Mouse (Mus musculus) monocyte, adult 2 months (primary cell): Measurements from ENCODE around the gene C9.

Experiments used
- DNase-seq, 2 experiments: peaks; one replicate each; pipeline ENCODE4 v3.0.0; 2022; ENCODE audit warnings: low spot score in 2 of 2, low read depth in 1 of 2

The C9 gene

DNA sequence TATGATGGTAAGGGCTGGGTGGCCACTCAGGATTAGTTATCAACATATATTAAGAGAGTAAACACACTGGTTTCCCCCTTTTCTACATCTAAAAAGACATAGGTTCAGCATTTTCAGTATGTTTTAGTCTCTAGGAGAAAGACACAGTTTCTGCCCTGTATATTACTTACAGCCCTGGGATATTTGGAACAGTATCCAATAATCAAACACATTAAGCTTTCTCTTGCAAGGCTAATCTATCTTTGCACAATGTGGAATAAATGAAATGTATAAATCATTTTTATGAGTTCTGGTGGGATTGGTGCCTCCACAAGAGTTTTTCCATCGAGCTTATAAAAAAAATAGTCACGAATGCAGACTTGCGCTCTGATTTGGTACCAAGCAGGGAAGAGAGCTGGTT, 24.3 kb downstream of the C9 start:
- DNase-seq: no peak

DNA sequence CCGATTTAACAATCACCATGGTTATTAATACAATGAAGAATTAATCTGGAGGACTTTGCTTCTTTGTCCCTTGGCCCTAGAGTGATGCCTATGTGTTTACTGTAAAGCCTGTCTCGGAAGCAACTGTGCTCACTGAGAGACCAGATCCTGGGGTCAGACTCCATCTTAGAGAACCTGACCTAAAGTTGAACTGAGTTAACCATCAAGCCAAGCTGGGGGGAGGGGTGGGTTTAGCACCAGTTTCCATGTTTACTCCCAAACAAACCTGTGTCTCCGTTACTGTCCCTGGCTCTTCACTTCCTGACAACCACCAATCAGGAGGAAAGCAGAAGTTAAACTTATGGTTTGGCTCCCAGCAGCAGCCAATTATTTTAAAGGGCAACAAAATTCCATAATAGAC, 38.4 kb downstream of the C9 start:
- no peak for DNase-seq

DNA sequence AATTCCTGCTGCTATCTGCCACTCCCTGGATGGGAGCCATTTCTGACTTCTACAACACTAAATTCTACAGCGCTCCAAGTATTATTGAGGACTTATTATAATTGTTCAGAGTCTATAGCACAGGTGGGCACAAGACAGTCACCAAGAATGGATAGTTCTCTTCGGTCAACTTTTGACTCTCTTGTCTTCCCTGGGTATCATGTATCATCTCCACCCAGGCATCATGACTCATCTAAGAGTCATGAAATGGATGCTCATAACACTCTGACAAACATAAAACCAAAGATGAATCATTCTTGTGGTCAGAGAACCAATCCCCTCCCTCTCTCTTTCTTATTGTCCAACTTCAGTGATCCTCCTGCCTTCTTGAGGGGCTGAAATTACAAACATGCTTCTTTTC, 47.3 kb downstream of the C9 start:
- DNase-seq: no peak

DNA sequence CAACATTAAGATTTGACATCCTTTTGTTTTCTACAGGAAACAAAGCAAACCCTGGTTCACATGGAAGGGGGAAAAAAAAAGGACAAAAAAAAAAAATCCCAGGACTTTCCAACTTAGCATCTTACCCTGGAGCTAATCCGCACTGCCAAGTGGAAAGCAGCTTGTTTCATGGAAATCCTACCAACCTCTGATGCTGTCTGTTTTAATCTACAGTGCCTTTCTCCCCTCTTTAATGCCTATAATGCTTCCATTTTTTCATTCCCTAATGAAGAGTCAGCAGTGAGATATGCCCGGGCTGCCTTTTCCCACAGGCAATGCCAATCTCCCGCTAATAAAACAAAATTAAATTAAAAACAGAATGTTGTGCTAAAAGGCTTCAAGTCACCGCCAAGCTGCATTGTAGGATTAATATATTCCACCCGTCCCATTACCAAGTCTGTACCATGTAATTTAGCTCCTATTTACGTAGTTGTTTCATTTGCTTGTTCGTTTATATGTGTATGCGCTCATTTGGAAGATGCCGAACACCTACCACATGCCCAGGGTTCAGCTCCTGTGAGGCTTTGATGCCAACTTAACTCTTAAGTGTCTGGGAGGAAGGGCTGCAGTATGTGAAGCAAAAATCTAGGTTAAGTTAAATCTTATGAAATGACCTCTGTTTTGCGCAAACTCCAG, 53.4 kb downstream of the C9 start:
- DNase-seq: no peak

DNA sequence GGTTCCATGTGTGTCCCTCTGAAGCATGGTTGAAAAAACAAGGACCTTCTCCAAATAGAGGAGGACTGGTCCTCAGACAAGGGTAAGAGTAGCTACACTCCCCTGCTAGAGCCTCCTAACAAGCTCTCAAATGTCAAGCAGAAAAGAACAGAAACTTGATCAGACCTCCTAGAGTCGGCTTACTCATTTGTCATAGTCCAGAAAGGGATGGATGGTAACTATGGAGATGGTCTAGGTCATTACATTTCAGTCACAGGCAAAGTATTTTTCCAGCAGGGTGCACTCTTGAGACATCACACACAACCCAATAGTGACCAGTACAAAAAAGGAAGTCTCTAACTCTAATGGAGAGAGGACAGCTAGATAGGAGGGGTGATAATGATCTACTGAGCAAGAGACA, 55.7 kb downstream of the C9 start:
- DNase-seq: peak in 1 of 2 experiments; percentile 22

DNA sequence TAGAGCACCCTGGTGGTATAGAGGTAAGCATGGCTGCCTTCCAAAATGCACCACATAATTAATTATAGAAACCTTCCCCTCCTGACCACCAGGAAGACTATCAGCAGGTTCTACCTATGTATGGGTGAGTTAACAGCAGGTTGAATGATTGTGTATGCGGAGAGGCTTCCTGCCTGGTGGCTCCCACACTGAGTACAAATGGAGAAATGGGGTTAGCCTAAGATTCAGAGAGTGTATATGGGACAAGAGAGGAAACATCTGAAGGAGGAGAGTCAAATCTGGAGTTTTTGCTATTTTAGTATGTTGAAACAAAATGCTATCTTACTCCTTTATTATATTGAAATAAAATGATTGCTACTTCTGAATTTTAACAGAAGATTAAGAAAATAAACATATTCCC, 72.4 kb downstream of the C9 start:
- no peak for DNase-seq

DNA sequence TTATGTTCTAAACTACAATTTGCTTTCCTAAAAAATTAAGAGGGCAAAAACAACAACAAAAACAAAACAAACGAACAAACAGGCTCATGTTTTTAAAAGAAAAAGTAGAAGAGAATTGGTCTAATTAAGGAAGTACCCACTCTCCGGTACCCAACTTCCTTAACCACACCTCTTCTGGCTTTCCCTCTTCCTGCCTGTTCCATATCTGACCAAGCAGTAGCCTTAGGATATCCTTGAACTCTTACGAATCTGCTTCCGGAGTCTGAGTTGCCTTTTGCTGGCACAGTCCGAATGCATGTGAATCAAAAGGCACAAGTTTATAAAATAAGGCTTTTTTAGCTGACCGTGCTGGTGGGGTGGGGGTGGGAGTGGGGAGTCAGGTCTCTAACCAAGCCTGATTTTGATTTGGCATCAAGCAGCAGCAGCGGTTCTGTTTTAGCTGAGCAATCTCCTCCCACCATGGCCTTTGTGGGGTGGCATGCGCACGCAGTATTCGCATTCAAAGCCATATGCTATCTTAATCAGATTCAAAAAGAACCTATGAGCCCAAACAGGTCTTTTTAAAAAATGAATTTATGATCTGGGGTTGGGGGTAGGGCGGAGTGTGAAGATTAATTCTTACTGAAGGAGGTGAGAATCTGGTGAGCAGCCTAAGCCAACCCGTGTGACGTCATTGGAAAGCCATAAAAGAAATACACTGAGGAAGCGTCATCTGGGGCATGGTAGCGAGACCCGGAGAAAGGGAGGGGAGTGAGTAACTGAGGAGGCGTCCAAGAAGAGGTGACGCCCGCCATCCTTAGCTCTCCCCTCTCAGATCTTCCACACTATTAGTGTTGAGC, 74.5 kb downstream of the C9 start:
- DNase-seq: no peak

DNA sequence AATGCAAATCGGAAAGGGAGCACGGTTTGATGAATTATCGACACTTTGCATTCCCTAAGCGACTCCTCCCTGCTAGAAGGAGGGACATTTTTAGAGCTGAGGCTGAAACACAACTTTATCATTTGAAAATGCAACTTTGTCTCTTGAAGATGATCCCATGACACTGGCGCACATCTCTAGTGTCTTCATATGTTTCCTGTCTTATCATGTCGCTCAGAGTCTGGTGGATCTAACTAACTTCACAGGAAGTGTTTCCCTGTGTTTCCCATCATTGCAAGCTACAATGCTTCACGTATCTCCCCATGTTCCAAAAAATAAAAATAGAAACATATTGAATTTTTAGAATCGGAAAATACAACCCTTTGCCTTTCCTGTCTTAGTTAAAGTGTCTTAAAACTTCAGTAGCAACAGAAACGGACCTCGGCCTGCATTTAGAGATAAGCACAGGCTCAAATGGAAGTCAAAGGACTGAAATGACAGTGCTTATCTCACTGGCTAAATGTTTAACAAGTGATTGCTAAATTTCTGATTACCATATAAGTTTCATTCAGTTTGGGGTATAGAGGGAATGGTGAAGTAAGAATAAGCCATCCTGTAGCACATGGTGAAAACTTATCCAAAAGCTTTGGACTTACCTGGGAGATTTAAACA, 75.5 kb downstream of the C9 start:
- no peak for DNase-seq

DNA sequence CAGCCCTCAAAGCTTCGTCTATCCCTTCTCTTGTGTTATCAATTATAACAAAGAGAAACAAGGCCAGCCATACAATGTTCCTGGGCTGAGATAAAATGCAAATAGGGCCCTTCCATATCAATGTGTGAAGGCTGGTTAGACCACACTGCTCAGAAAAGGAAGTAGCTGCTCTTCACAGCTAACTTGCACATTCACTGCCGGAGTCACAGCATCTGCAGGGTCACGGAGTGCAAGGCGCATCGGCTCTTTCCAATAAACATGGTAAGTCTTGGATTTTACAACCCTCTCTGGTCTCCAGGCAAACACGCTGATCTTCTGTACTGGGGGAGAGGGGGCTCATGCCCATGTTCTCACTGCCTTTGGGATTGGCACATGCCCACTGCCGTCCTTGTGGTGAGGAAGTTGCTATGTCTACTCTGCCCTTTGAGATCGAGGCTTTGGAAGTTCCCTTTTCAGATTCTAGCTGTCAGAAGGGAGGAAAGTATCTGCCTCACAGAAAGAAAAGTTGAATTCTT, 77.6 kb downstream of the C9 start, which contains the start of gene Fyb:
TSS of gene Fyb (plus strand) at position 201 of the 515 bp plus-strand sequence.
- peak; percentile 42 to 60 for DNase-seq

DNA sequence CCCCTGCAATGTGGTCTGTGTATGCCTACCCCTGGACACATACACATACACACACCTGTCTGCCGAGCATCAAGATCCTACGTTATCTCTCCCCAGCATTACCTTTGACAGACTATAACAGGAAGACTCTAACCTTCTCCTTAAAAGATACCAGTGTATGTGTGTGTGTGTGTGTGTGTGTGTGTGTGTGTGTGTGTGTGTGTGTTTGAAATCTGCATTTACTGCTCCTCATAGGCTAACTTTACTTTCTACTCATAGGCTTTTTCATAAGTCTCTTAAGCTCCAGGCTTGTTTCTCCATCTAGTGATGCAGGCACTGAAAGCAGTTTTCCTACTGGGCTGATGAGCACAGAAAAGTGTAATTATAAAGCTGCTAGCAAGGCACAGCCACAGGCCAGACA, 79.7 kb downstream of the C9 start:
- no peak for DNase-seq

DNA sequence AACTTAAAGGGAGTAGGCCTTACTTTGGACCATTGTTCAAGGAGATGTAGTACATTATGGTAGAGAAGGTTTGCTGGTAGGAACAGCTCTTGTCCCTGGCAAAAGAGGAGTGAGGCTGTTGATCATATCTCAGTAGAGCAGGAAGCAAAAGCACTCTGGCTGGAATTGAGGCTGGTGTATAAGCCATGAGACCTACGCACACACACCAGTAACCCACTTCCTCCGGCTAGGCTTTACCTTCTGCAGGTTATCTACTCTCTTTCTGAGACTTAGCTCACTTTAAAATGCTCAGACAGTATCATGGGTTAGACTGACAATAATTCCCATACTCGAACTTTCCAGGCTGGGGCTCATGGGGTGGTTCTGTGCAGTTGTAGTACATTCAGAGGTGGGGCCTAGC, 80.3 kb downstream of the C9 start:
- no peak for DNase-seq

DNA sequence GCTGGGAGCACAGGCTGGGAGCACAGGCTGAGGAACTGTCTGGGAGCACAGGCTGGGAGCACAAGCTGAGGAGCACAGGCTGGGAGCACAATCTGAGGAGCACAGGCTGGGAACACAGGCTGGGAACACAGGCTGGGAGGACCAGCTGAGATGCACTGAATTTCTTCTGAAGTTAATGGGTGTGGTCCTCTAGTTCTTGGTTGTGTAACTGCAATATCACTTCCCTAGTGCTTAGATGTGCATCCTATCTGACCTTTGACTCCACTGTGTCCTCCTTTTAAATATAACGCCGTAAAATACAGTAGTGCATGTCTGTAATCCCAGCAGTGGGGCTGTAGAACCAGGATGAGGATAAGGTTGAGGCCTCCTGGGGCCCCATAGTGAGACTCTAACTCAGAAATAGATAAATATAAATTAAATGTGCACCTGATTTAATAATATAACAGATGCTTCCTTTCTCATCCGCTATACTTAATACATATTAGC, 88.8 kb downstream of the C9 start:
- no peak for DNase-seq

DNA sequence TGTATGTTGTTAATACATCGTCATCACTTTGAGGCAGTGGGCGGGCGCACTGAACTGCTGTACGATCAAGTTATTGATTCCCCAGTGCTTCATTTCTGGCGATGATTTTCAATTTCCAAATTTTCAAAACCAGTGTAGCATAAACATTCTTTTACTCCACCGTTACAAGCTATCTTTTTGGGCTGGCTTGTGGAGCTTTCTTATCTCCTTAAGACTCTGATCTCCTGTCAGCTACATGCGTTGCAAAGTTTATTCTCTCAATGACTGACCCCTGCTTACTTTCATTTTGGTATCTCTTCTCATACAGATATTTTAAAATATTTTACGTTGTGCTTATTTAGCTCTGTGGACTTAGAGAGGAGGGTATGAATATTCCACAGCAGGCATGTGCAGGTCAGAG, 89.5 kb downstream of the C9 start:
- DNase-seq: no peak

DNA sequence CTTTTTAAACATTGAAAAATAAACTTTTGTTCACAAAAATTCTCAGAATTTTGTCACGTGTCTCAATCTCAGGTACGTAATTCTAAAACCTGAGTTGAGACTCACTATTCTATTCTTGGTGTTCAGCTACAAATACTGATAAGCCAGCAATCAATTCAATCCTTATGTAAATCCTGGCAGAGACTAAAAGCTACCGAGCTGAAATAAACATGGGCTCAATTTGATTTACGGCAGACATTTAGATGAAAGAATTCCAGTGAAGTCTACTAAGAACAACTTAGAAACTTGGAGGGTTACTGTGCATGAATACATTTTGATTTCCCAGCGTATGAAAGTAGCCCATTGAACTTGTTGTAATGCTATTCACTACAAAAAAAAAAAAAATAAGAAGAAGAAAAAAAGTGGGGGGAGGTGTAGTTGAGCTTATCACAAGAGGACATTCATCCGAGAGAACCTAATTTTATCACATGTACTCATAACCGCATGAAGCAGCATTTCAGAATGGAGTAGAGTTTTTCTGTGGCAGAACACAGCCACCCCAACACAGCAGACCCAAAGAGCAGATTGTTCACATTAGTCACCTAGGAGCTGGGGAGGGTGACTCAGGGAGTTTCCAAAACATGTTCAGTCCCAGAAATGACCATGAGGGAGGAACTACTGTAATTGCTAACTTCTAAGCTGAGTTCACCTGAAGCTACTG, 94.7 kb downstream of the C9 start:
- no peak for DNase-seq
